Mouse (Mus musculus) MEL (cell line): ENCODE data around the gene Gstz1. TPM values are rescaled to one million over a fixed set of nuclear protein-coding genes. Genes with fewer than 3 reads are reported as not detected.

Experiments used
- DNase-seq: peaks from one replicate; pipeline ENCODE4 v3.0.0; 2011; ENCODE audit warnings: low read depth, low spot score
- H3K27ac ChIP-seq: 2 replicates; pipeline ENCODE4 v1.5.1; 2012; ENCODE audit warnings: low read depth, mild to moderate bottlenecking, control low read depth, low read length, moderate library complexity; ENCODE audit not compliant: control insufficient read depth
- H3K27me3 ChIP-seq, 2 experiments: fragments of 150-350 bp in 1 of 2; sonication (generic) in 1 of 2; 2 replicates each; pipeline ENCODE4 v1.6.1; 2012; ENCODE audit warnings: low read length in 2 of 2, mild to moderate bottlenecking in 2 of 2, improper control_type of control experiment in 1 of 2, moderate library complexity in 1 of 2; ENCODE audit not compliant: insufficient read depth in 2 of 2, control insufficient read depth in 1 of 2
- H3K36me3 ChIP-seq, 2 experiments: 2 replicates each; pipeline ENCODE4 v1.6.1; 2012 to 2014; ENCODE audit warnings: low read length in 2 of 2, improper control_type of control experiment in 1 of 2, inconsistent platforms in 1 of 2, mild to moderate bottlenecking in 1 of 2; ENCODE audit not compliant: insufficient read depth in 2 of 2, control insufficient read depth in 1 of 2
- H3K4me1 ChIP-seq, 2 experiments: fragments of 150-350 bp in 1 of 2; sonication (generic) in 1 of 2; 2 replicates each; pipeline ENCODE4 v1.6.1; 2012; ENCODE audit warnings: low read length in 2 of 2, improper control_type of control experiment in 1 of 2, mild to moderate bottlenecking in 1 of 2; ENCODE audit not compliant: insufficient read depth in 2 of 2, control insufficient read depth in 1 of 2
- H3K4me3 ChIP-seq, 2 experiments: fragments of 150-350 bp in 1 of 2; sonication (generic) in 1 of 2; 2 replicates each; pipeline ENCODE4 v1.5.1; 2012; ENCODE audit warnings: low read depth in 2 of 2, low read length in 2 of 2, mild to moderate bottlenecking in 2 of 2, moderate library complexity in 2 of 2, control low read depth in 1 of 2, improper control_type of control experiment in 1 of 2; ENCODE audit not compliant: control insufficient read depth in 1 of 2, insufficient read depth in 1 of 2
- H3K79me2 ChIP-seq: 2 replicates; pipeline ENCODE4 v1.6.1; 2012; ENCODE audit warnings: mild to moderate bottlenecking, low read length, moderate library complexity; ENCODE audit not compliant: control insufficient read depth, poor library complexity, insufficient read depth
- H3K9ac ChIP-seq: 2 replicates; pipeline ENCODE4 v1.6.1; 2012; ENCODE audit warnings: low read depth, mild to moderate bottlenecking, control low read depth, low read length, moderate library complexity; ENCODE audit not compliant: control insufficient read depth, poor library complexity, severe bottlenecking
- H3K9me3 ChIP-seq: fragments of 150-350 bp; sonication (generic); replicated peaks from 2 replicates; pipeline ENCODE4 v1.6.1; 2012; ENCODE audit warnings: mild to moderate bottlenecking, low read length, improper control_type of control experiment, moderate library complexity; ENCODE audit not compliant: insufficient read depth
- BHLHE40 ChIP-seq: IDR thresholded peaks from 2 replicates; pipeline ENCODE4 v1.6.1; 2012; ENCODE audit warnings: low read depth, mild to moderate bottlenecking, inconsistent platforms, low read length, improper control_type of control experiment, borderline replicate concordance
- CHD1 ChIP-seq: IDR thresholded peaks from 2 replicates; pipeline ENCODE4 v1.6.1; 2012; ENCODE audit warnings: low read depth, mild to moderate bottlenecking, inconsistent platforms, low read length, improper control_type of control experiment
- CHD2 ChIP-seq: IDR thresholded peaks from 2 replicates; pipeline ENCODE4 v1.6.1; 2011; ENCODE audit warnings: low read length, improper control_type of control experiment
- CTCF ChIP-seq, 3 experiments: IDR thresholded peaks in 2 of 3; conservative IDR thresholded peaks in 1 of 3; 2 replicates each; pipeline ENCODE4 v1.5.1; 2011 to 2012; ENCODE audit warnings: low read length in 3 of 3, low read depth in 2 of 3, mild to moderate bottlenecking in 2 of 3, improper control_type of control experiment in 1 of 3, inconsistent platforms in 1 of 3, mixed read lengths in 1 of 3, moderate library complexity in 1 of 3; ENCODE audit not compliant: control insufficient read depth in 1 of 3, insufficient read depth in 1 of 3, poor library complexity in 1 of 3, severe bottlenecking in 1 of 3
- E2F4 ChIP-seq: IDR thresholded peaks from 2 replicates; pipeline ENCODE4 v1.6.1; 2011; ENCODE audit warnings: low read depth, low read length, improper control_type of control experiment, borderline replicate concordance
- ELF1 ChIP-seq: IDR thresholded peaks from 2 replicates; pipeline ENCODE4 v1.6.1; 2014; ENCODE audit warnings: low read depth, mild to moderate bottlenecking, inconsistent platforms, low read length, improper control_type of control experiment, moderate library complexity
- EP300 ChIP-seq, 2 experiments: IDR thresholded peaks; 2 replicates each; pipeline ENCODE4 v1.6.1; 2011; ENCODE audit warnings: improper control_type of control experiment in 2 of 2, low read length in 2 of 2, low read depth in 1 of 2, mild to moderate bottlenecking in 1 of 2
- ETS1 ChIP-seq: IDR thresholded peaks from 2 replicates; pipeline ENCODE4 v1.6.1; 2012; ENCODE audit warnings: low read depth, mild to moderate bottlenecking, inconsistent platforms, low read length, improper control_type of control experiment, moderate library complexity
- GABPA ChIP-seq: IDR thresholded peaks from 2 replicates; pipeline ENCODE4 v1.6.1; 2012; ENCODE audit warnings: low read depth, mild to moderate bottlenecking, inconsistent platforms, low read length, improper control_type of control experiment, moderate library complexity
- GATA1 ChIP-seq: IDR thresholded peaks from 2 replicates; pipeline ENCODE4 v1.6.1; 2011; ENCODE audit warnings: low read depth, low read length, improper control_type of control experiment
- HCFC1 ChIP-seq: IDR thresholded peaks from 2 replicates; pipeline ENCODE4 v1.6.1; 2012; ENCODE audit warnings: low read depth, mild to moderate bottlenecking, inconsistent platforms, low read length, improper control_type of control experiment, moderate library complexity
- JUND ChIP-seq: IDR thresholded peaks from 2 replicates; pipeline ENCODE4 v1.6.1; 2011; ENCODE audit warnings: low read depth, mild to moderate bottlenecking, improper control_type of control experiment, low read length
- KAT2A ChIP-seq: conservative IDR thresholded peaks from 2 replicates; pipeline ENCODE4 v1.6.1; 2012; ENCODE audit warnings: low read depth, low read length, improper control_type of control experiment, inconsistent platforms
- MAFK ChIP-seq: IDR thresholded peaks from 2 replicates; pipeline ENCODE4 v1.6.1; 2011; ENCODE audit warnings: low read depth, mild to moderate bottlenecking, low read length, improper control_type of control experiment, borderline replicate concordance
- MAX ChIP-seq: IDR thresholded peaks from 2 replicates; pipeline ENCODE4 v1.6.1; 2011; ENCODE audit warnings: low read length, improper control_type of control experiment
- MAZ ChIP-seq: IDR thresholded peaks from 2 replicates; pipeline ENCODE4 v1.6.1; 2012; ENCODE audit warnings: low read depth, mild to moderate bottlenecking, inconsistent platforms, low read length, improper control_type of control experiment
- MEF2A ChIP-seq: IDR thresholded peaks from 2 replicates; pipeline ENCODE4 v1.6.1; 2014; ENCODE audit warnings: low read depth, mild to moderate bottlenecking, inconsistent platforms, low read length, improper control_type of control experiment; ENCODE audit not compliant: poor library complexity, insufficient replicate concordance, severe bottlenecking; ENCODE audit errors: extremely low read depth
- MXI1 ChIP-seq: IDR thresholded peaks from 2 replicates; pipeline ENCODE4 v1.6.1; 2011; ENCODE audit warnings: mild to moderate bottlenecking, low read depth, low read length, improper control_type of control experiment
- MYB ChIP-seq: IDR thresholded peaks from 2 replicates; pipeline ENCODE4 v1.6.1; 2011; ENCODE audit warnings: mild to moderate bottlenecking, low read depth, low read length, improper control_type of control experiment
- MYC ChIP-seq: IDR thresholded peaks from 2 replicates; pipeline ENCODE4 v1.6.1; 2011; ENCODE audit warnings: low read depth, mild to moderate bottlenecking, low read length, improper control_type of control experiment, moderate library complexity
- NELFE ChIP-seq: IDR thresholded peaks from 2 replicates; pipeline ENCODE4 v1.6.1; 2011; ENCODE audit warnings: low read depth, low read length, improper control_type of control experiment
- NRF1 ChIP-seq: IDR thresholded peaks from 2 replicates; pipeline ENCODE4 v1.6.1; 2014; ENCODE audit warnings: low read depth, mild to moderate bottlenecking, inconsistent platforms, low read length, improper control_type of control experiment, moderate library complexity; ENCODE audit not compliant: poor library complexity, insufficient read depth, severe bottlenecking
- POLR2A ChIP-seq, 2 experiments: IDR thresholded peaks; 2 replicates each; pipeline ENCODE4 v1.6.1; 2011 to 2012; ENCODE audit warnings: low read length in 2 of 2, mild to moderate bottlenecking in 2 of 2, control low read depth in 1 of 2, improper control_type of control experiment in 1 of 2, low read depth in 1 of 2, moderate library complexity in 1 of 2; ENCODE audit not compliant: control insufficient read depth in 1 of 2, insufficient read depth in 1 of 2, poor library complexity in 1 of 2
- POLR2AphosphoS2 ChIP-seq: IDR thresholded peaks from 2 replicates; pipeline ENCODE4 v1.6.1; 2011; ENCODE audit warnings: low read length, improper control_type of control experiment
- RAD21 ChIP-seq: IDR thresholded peaks from 2 replicates; pipeline ENCODE4 v1.6.1; 2011; ENCODE audit warnings: mild to moderate bottlenecking, low read depth, low read length, improper control_type of control experiment
- RCOR1 ChIP-seq: IDR thresholded peaks from 2 replicates; pipeline ENCODE4 v1.6.1; 2012; ENCODE audit warnings: low read depth, mild to moderate bottlenecking, inconsistent platforms, low read length, improper control_type of control experiment
- SIN3A ChIP-seq: IDR thresholded peaks from 2 replicates; pipeline ENCODE4 v1.6.1; 2012; ENCODE audit warnings: low read length, improper control_type of control experiment, inconsistent platforms
- SMC3 ChIP-seq: IDR thresholded peaks from 2 replicates; pipeline ENCODE4 v1.6.1; 2011; ENCODE audit warnings: low read depth, low read length, improper control_type of control experiment
- TAL1 ChIP-seq: IDR thresholded peaks from 2 replicates; pipeline ENCODE4 v1.6.1; 2012; ENCODE audit warnings: mild to moderate bottlenecking, inconsistent platforms, low read length, moderate library complexity, mixed read lengths
- TCF12 ChIP-seq: IDR thresholded peaks from 2 replicates; pipeline ENCODE4 v1.6.1; 2014; ENCODE audit warnings: low read depth, mild to moderate bottlenecking, inconsistent platforms, low read length, improper control_type of control experiment, moderate library complexity
- UBTF ChIP-seq: IDR thresholded peaks from 2 replicates; pipeline ENCODE4 v1.6.1; 2012; ENCODE audit warnings: low read depth, mild to moderate bottlenecking, inconsistent platforms, low read length, improper control_type of control experiment, moderate library complexity, borderline replicate concordance; ENCODE audit not compliant: insufficient read depth
- USF1 ChIP-seq: IDR thresholded peaks from 2 replicates; pipeline ENCODE4 v1.6.1; 2014; ENCODE audit warnings: low read depth, mild to moderate bottlenecking, inconsistent platforms, low read length, improper control_type of control experiment, moderate library complexity
- ZC3H11A ChIP-seq: IDR thresholded peaks from 2 replicates; pipeline ENCODE4 v1.6.1; 2012; ENCODE audit warnings: low read depth, mild to moderate bottlenecking, inconsistent platforms, low read length, improper control_type of control experiment
- ZKSCAN1 ChIP-seq: IDR thresholded peaks from 2 replicates; pipeline ENCODE4 v1.6.1; 2012; ENCODE audit warnings: low read depth, mild to moderate bottlenecking, inconsistent platforms, low read length, improper control_type of control experiment, moderate library complexity
- ZMIZ1 ChIP-seq: IDR thresholded peaks from 2 replicates; pipeline ENCODE4 v1.6.1; 2012; ENCODE audit warnings: low read depth, mild to moderate bottlenecking, inconsistent platforms, low read length, improper control_type of control experiment, moderate library complexity
- ZNF384 ChIP-seq: IDR thresholded peaks from 2 replicates; pipeline ENCODE4 v1.6.1; 2012; ENCODE audit warnings: low read depth, mild to moderate bottlenecking, inconsistent platforms, low read length, improper control_type of control experiment
- polyA plus RNA-seq, 2 experiments: library from polyadenylated mRNA; stranded (reverse) in 1 of 2; unstranded in 1 of 2; fragments of >175 nt in 1 of 2; fragments of >200 nt in 1 of 2; gene quantifications; 2 replicates each; pipeline versions ENCODE4 v1.2.1 to v1.2.4; 2012; ENCODE audit warnings: low replicate concordance in 2 of 2, low read depth in 1 of 2; ENCODE audit not compliant: insufficient read length in 2 of 2, insufficient read depth in 1 of 2, missing spikeins in 1 of 2
- total RNA-seq: library from RNA; depleted of rRNA; stranded (reverse); fragments of 300-350 nt; gene quantifications from 2 replicates; pipeline ENCODE4 v1.2.3, GENCODE M21; 2012

Gstz1 gene
- total and polyA plus RNA-seq, 3 experiments: 18.0 to 33.3 TPM; not detected in 1

- Histone ChIP-seq H3K9me3 (no peaks in the 10 kb centered on the region), H3K79me2 (peaks cover 4% of the 10 kb centered on the region), H3K9ac (peak within 1 kb of the TSS; percentile 92), H3K4me3 (peak within 1 kb of the TSS; percentile 85 to 88), H3K4me1 (peaks cover 1 to 6% of the 10 kb centered on the region in 2 experiments), H3K27me3 (no peaks in the 10 kb centered on the region), H3K36me3 (peaks cover 0 to 10% of the 10 kb centered on the region in 2 experiments; a peak in 2 of 4 replicates), H3K27ac (peak within 1 kb of the TSS; percentile 82)
- DNase-seq: peak; percentile 98
- no peak for TF ChIP-seq ZNF384
- peak; percentile 90; the same call in 1 of the 2 replicates for TF ChIP-seq MAZ
- peak; percentile 48; the same call in 1 of the 2 replicates for TF ChIP-seq E2F4
- TF ChIP-seq USF1: no peak
- no peak for TF ChIP-seq RCOR1
- TF ChIP-seq UBTF: peak; percentile 98
- peak; percentile 84; the same call in 1 of the 2 replicates for TF ChIP-seq POLR2AphosphoS2
- TF ChIP-seq MYB: no peak
- TF ChIP-seq MAFK: no peak
- peak; percentile 94 for TF ChIP-seq HCFC1
- peak; percentile 17; the same call in 1 of the 2 replicates for TF ChIP-seq TAL1
- TF ChIP-seq GABPA: no peak
- no peak for TF ChIP-seq MEF2A
- no peak for TF ChIP-seq CTCF (IDR thresholded peaks at IDR 0.05 in 2 of 3, conservative IDR thresholded peaks at IDR 0.05 in 1 of 3; ENCODE audit: control insufficient read depth in 1 of 3, insufficient read depth in 1 of 3, low read depth in 2 of 3, low read length in 3 of 3, poor library complexity in 1 of 3, severe bottlenecking in 1 of 3)
- TF ChIP-seq RAD21: no peak
- TF ChIP-seq ELF1: peak; percentile 24; the same call in 1 of the 2 replicates
- peak; percentile 82; the same call in 1 of the 2 replicates for TF ChIP-seq ZMIZ1
- no peak for TF ChIP-seq ETS1
- no peak for TF ChIP-seq BHLHE40
- peak; percentile 68 for TF ChIP-seq NRF1
- TF ChIP-seq KAT2A: peak; percentile 78
- TF ChIP-seq MXI1: peak; percentile 76; the same call in 1 of the 2 replicates
- no peak for TF ChIP-seq ZKSCAN1
- TF ChIP-seq SMC3: no peak
- TF ChIP-seq SIN3A: no peak; the same call in 1 of the 2 replicates
- no peak for TF ChIP-seq EP300 (IDR thresholded peaks at IDR 0.05; ENCODE audit: low read depth in 1 of 2, low read length in 2 of 2)
- TF ChIP-seq MYC: no peak; the same call in 1 of the 2 replicates
- TF ChIP-seq POLR2A (IDR thresholded peaks at IDR 0.05; ENCODE audit: control insufficient read depth in 1 of 2, insufficient read depth in 1 of 2, low read depth in 1 of 2, low read length in 2 of 2, poor library complexity in 1 of 2): peak; percentile 49 to 78; a peak in 2 of 4 replicates
- TF ChIP-seq CHD2: no peak
- TF ChIP-seq GATA1: no peak
- peak; percentile 84 for TF ChIP-seq NELFE
- TF ChIP-seq MAX: peak; percentile 77; the same call in 1 of the 2 replicates
- no peak for TF ChIP-seq CHD1
- TF ChIP-seq JUND: no peak
- peak; percentile 45; the same call in 1 of the 2 replicates for TF ChIP-seq TCF12
- no peak for TF ChIP-seq ZC3H11A
These were observed 577 bp downstream of the Gstz1 start, which contains the start of gene Pomt2 for GRCm38 (mm10) chr12:87147395-87148089. Pomt2 (minus strand) TSS chr12:87147968.
